Mouse (Mus musculus): ENCODE data around the gene Adgrg3. TPM values are rescaled to one million over a fixed set of nuclear protein-coding genes. Genes with fewer than 3 reads are reported as not detected.

Adgrg3 gene
- total and polyA plus RNA-seq, 3 experiments, result not detected

GRCm38 (mm10) chr8:95080381-95081341, 63.2 kb downstream of the Adgrg3 start, which contains the start of gene Katnb1 (continued):
- TF ChIP-seq MAZ (IDR thresholded peaks at IDR 0.05; ENCODE audit: low read depth, low read length) (no peak), JUND (conservative IDR thresholded peaks at IDR 0.05; ENCODE audit: low read depth, low read length) (no peak), ZC3H11A (IDR thresholded peaks at IDR 0.05; ENCODE audit: low read depth, low read length) (no peak), USF2 (conservative IDR thresholded peaks at IDR 0.05; ENCODE audit: low read depth, low read length) (no peak), SMC3 (IDR thresholded peaks at IDR 0.05; ENCODE audit: low read depth, low read length) (no peak), ZKSCAN1 (IDR thresholded peaks at IDR 0.05; ENCODE audit: borderline replicate concordance, low read depth, low read length) (no peak), ETS1 (conservative IDR thresholded peaks at IDR 0.05; ENCODE audit: low read depth, low read length) (no peak), EP300 (IDR thresholded peaks at IDR 0.05; ENCODE audit: low read length) (no peak), MEF2A (IDR thresholded peaks at IDR 0.05; ENCODE audit: borderline replicate concordance, low read depth, low read length) (peak; percentile 38; the same call in 1 of the 2 replicates), KAT2A (IDR thresholded peaks at IDR 0.05; ENCODE audit: insufficient replicate concordance, low read length) (peak; percentile 98), NELFE (IDR thresholded peaks at IDR 0.05; ENCODE audit: low read depth, low read length) (peak; percentile 79), ZNF384 (IDR thresholded peaks at IDR 0.05; ENCODE audit: low read depth, low read length) (no peak; the same call in 1 of the 2 replicates), POLR2A (IDR thresholded peaks at IDR 0.05; ENCODE audit: low read depth, low read length) (peak; percentile 84), SIN3A (IDR thresholded peaks at IDR 0.05; ENCODE audit: low read length) (peak; percentile 58; the same call in 1 of the 2 replicates), MAFK (IDR thresholded peaks at IDR 0.05; ENCODE audit: insufficient replicate concordance, low read length) (no peak), TCF12 (IDR thresholded peaks at IDR 0.05; ENCODE audit: low read depth, low read length) (peak; percentile 75), NRF1 (IDR thresholded peaks at IDR 0.05; ENCODE audit: low read depth, low read length) (peak; percentile 79)

- H3K27ac ChIP-seq (ENCODE audit: insufficient read depth, low read depth), result no peak overlapping the region
- peak; percentile 33 for DNase-seq (ENCODE audit: extremely low read depth)
- no peaks in the 10 kb centered on the region for H3K9me3 ChIP-seq (replicated peaks; ENCODE audit: low read length)
- no peaks in the 10 kb centered on the region for H3K79me2 ChIP-seq (replicated peaks; ENCODE audit: control insufficient read depth, extremely low read depth, insufficient read depth, poor library complexity, severe bottlenecking)
- H3K4me3 ChIP-seq (replicated peaks in 1 of 3; ENCODE audit: low read depth in 2 of 3, low read length in 2 of 3, poor library complexity in 1 of 3), result peak overlapping the region; percentile 76 to 92 (median 90)
- peak overlapping the region; percentile 51 for H3K4me2 ChIP-seq (ENCODE audit: insufficient read depth, low read depth, poor library complexity, severe bottlenecking)
- TF ChIP-seq ETS1 (conservative IDR thresholded peaks at IDR 0.05; ENCODE audit: low read depth, low read length), result no peak
- no peak for TF ChIP-seq UBTF (IDR thresholded peaks at IDR 0.05; ENCODE audit: low read depth, low read length)
- no peak for TF ChIP-seq RAD21 (IDR thresholded peaks at IDR 0.05; ENCODE audit: low read depth, low read length)
- TF ChIP-seq USF2 (conservative IDR thresholded peaks at IDR 0.05; ENCODE audit: low read depth, low read length), result no peak
- no peak for TF ChIP-seq NELFE (IDR thresholded peaks at IDR 0.05; ENCODE audit: low read depth, low read length)
- TF ChIP-seq MYC (IDR thresholded peaks at IDR 0.05; ENCODE audit: low read depth, low read length), result no peak
- TF ChIP-seq SMC3 (IDR thresholded peaks at IDR 0.05; ENCODE audit: low read depth, low read length), result no peak
- TF ChIP-seq MXI1 (IDR thresholded peaks at IDR 0.05; ENCODE audit: low read depth, low read length), result no peak
- no peak for TF ChIP-seq TBP (conservative IDR thresholded peaks at IDR 0.05; ENCODE audit: low read depth, low read length)
- TF ChIP-seq RCOR1 (conservative IDR thresholded peaks at IDR 0.05; ENCODE audit: low read depth, low read length), result no peak
- no peak for TF ChIP-seq KAT2A (IDR thresholded peaks at IDR 0.05; ENCODE audit: insufficient replicate concordance, low read length)
- TF ChIP-seq MAZ (IDR thresholded peaks at IDR 0.05; ENCODE audit: low read depth, low read length), result no peak
- no peak for TF ChIP-seq IRF4 (IDR thresholded peaks at IDR 0.05; ENCODE audit: low read depth, low read length)
- TF ChIP-seq MEF2A (IDR thresholded peaks at IDR 0.05; ENCODE audit: borderline replicate concordance, low read depth, low read length), result no peak
- no peak for TF ChIP-seq JUN (IDR thresholded peaks at IDR 0.05; ENCODE audit: insufficient read depth, low read depth, low read length)
- TF ChIP-seq JUND (conservative IDR thresholded peaks at IDR 0.05; ENCODE audit: low read depth, low read length), result no peak
- H3K9ac ChIP-seq (ENCODE audit: insufficient read depth, low read depth), result peak overlapping the region; percentile 56
- in situ Hi-C loops (cut with MboI; ENCODE audit: low pct_ligation_motif_present, low pct_unique_long_range_greater_than_20kb, low sequenced_read_pairs), result loop anchor here (25.0 kb wide), 1 partner anchor 131 kb away; the partner anchor contains the start of gene Kifc3
- dilution Hi-C loops (cut with MboI; ENCODE audit: extremely low pct_ligation_motif_present, extremely low pct_unique_long_range_greater_than_20kb, low sequenced_read_pairs), result no loop called here
- peaks cover 3 to 37% of the 10 kb centered on the region in 2 experiments for H3K36me3 ChIP-seq (replicated peaks in 1 of 2; ENCODE audit: control insufficient read depth in 1 of 2, insufficient read depth in 1 of 2, low read length in 1 of 2)
- peaks cover 20% of the 10 kb centered on the region for H3K27me3 ChIP-seq (replicated peaks)
- peaks cover 3 to 18% of the 10 kb centered on the region in 2 experiments for H3K4me1 ChIP-seq (ENCODE audit: control insufficient read depth in 1 of 2, insufficient read depth in 2 of 2)
Observed at GRCm38 (mm10) chr8:95081650-95082049, 64.2 kb downstream of the Adgrg3 start.
